Mouse (Mus musculus) ZHBTc4 (cell line): ENCODE measurements around the gene Zbtb38.

Experiments
- DNase-seq: peaks from one replicate; pipeline ENCODE4 v3.0.0-alpha.2; 2011; ENCODE audit warnings: low read depth, low spot score

Gene Zbtb38

GRCm38 (mm10) chr9:96639451-96639850, 113.2 kb downstream of the Zbtb38 start:
- DNase-seq = no peak

- DNase-seq = no peak
These were observed 114.1 kb downstream of the Zbtb38 start for GRCm38 (mm10) chr9:96638508-96638907.

- no peak for DNase-seq
These were observed 115.5 kb downstream of the Zbtb38 start for GRCm38 (mm10) chr9:96637157-96637548.

- DNase-seq = no peak
These were observed 116.0 kb downstream of the Zbtb38 start for GRCm38 (mm10) chr9:96636423-96637156.

GRCm38 (mm10) chr9:96635899-96636298, 116.7 kb downstream of the Zbtb38 start:
- no peak for DNase-seq

- no peak for DNase-seq
These were observed 117.5 kb downstream of the Zbtb38 start for GRCm38 (mm10) chr9:96635176-96635575.

GRCm38 (mm10) chr9:96633771-96634170, 118.9 kb downstream of the Zbtb38 start:
- no peak for DNase-seq
